Mouse (Mus musculus): ENCODE data around the gene Uba52.

Uba52 gene

DNA sequence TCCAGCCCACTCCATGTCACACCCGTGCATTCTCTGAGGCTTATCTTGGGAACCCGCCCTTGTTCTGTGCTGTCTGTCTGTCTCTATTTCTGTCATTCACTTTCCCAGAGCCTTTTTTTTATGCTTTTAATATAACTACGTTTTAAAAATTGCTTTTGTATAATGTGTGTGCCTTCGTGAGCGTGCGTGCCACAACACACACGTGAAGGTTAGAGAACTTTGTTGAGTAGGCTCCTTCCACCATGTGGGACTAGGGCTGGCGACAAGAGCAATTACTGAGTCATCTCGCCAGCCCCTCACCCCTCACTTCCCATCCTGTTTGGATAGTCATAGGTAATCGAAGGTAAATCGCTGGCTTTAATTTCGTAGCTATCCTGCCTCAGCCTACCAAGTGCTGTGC, 8.1 kb downstream of the Uba52 start:
- no peak for DNase-seq

GRCm38 (mm10) chr8:70501820-70502529, 8.6 kb downstream of the Uba52 start:
- DNase-seq, result no peak

DNA sequence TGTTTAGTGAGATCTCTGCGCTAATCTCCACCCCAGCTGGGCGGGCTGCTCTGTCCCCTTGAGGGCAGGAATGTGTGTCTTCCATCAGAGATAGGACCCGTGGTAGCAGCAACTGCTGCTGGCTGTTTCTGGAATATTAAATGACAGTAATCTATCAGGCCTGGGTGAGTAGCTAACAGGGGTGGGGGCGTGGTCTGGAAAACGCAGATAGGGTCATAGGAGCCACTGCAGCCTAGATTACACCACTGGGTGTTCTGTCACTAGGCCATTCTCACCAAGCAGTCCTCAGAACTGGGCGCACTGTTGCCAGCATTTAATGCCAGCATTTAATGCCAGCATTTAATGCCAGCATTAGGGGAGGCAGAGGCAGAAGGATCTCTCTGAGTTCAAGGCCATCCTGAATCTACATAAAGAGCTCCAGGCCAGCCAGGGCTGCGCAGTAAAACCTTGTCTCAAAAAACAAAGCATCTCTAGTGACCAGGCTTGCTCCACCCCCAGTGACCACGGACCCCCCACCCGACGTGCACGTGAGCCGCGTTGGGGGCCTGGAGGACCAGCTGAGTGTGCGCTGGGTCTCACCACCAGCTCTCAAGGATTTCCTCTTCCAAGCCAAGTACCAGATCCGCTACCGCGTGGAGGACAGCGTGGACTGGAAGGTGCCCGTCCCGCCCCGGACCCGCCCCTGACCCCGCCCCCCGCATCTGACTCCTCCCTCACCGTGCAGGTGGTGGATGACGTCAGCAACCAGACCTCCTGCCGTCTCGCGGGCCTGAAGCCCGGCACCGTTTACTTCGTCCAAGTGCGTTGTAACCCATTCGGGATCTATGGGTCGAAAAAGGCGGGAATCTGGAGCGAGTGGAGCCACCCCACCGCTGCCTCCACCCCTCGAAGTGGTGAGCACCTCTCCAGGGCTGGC, 10.0 kb downstream of the Uba52 start:
- DNase-seq, result peak; percentile 40

DNA sequence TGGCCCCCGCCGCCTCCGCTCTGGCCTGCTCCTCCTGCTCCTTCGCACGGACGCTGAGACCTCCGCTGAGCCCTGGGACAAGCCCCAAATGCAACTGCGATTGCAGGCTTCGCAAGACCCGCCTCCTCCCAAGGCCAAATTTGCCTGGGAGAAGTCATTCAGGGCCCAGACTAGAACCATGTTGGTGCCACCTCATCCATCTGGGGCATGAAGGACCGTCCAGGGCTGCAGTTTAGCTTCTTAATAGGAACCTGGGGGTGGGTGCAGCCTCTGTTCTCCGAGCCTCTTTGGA, 14.9 kb downstream of the Uba52 start:
- DNase-seq, result no peak

DNA sequence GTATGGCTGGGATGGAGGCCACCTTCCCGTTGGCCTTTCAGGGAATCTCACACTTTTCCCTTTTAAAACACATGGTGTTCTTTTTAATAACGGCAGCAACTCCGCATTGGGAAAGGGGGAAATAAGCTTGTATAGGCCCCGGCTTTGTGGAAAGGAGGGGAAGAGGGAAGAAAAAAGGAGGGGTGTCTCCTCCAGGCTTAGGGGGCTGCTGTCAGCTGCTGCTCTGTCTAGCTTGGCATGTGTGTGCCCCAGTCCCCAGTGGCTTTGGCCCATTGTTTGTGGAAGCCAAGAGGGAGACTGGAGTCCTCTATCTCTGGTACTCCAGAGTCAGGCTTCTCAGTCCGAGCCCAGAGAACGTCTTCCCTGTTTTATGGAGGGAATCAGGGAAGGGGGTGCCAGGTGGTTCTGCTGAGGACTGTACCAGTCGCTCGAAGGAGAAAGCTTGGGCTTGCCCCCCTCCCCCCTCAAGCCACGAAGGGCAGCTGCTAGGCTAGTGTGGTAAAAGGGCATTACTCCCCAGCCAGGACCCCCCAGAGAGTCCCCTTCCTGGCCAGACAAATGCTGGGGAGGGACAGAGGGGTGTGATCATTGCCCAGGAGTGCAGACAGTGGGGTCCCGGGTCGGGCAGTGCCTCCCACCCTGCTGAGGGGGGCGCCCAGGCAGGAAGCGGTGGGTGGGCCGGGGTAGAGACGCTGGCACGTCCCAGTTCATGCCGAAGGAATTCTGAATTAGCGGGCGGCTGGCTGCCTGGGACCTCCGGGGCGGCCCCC, 15.4 kb downstream of the Uba52 start:
- DNase-seq, result peak; percentile 43

GRCm38 (mm10) chr8:70494416-70494945, 16.1 kb downstream of the Uba52 start:
- DNase-seq, result no peak

- no peak for DNase-seq
Measured at GRCm38 (mm10) chr8:70493692-70494415, 16.7 kb downstream of the Uba52 start.

DNA sequence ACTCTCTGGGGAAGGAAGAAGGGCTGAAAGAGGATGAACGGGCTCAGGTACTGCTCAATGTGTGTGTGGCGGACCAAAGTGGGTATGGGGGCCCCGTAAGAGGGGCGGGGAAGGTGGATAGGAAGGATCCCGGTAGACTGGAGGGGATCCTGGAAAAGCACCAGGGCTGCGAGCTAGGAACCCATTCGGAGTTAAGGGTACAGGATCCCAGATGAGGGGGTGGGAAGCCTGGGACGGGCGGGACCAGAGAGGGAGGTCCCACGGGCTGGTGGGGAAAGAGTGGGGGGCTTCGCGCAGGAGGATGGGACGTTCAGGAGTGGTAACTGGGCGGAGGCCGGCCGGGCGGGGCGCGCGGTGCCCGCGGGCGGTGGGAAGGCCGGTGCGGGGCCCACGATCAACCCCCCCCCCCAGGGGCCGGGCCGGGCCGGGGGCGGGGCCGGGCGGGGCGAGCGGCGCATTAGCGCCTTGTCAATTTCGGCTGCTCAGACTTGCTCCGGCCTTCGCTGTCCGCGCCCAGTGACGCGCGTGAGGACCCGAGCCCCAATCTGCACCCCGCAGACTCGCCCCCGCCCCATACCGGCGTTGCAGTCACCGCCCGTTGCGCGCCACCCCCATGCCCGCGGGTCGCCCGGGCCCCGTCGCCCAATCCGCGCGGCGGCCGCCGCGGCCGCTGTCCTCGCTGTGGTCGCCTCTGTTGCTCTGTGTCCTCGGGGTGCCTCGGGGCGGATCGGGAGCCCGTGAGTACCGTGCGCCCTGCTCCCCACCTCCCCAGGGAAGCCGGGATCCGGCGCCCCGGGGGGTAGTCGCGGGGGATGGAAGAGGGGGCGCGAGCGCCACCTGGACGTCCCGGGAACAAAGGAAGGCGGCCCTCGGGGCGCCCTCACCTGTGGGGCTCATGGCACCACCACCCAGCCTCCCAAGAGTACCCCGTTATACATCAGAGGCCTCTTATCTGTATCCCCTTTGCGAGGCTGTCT, 17.6 kb downstream of the Uba52 start, which contains the start of gene Crlf1:
Gene Crlf1 (plus strand): TSS at position 495 of the 977 bp plus-strand sequence.
- DNase-seq, result peak; percentile 39

GRCm38 (mm10) chr8:70490880-70491495, 19.6 kb downstream of the Uba52 start:
- no peak for DNase-seq

- DNase-seq, result no peak
Measured at GRCm38 (mm10) chr8:70490061-70490879, 20.3 kb downstream of the Uba52 start.

DNA sequence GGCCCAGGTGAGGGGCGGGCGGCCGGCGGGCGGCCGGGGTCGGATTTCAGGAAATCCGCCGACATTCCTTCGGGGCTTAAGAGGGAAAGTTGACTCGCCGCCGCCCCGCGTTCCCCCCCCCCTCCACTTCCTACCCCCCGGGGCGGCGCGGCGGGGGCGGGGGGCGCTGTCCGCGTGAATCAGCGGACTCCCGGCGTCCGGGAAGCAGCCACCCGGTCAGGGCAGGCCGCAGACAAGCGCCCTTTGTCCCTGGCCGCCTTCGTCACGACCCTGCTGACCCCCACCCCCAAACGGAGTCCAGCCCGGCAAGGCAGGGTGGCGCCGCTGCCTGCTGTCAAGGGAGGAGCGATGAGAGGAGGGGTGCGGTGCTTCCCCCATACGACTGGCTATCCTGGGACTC, 21.0 kb downstream of the Uba52 start:
- DNase-seq, result peak; percentile 55

- no peak for DNase-seq
Measured at GRCm38 (mm10) chr8:70488931-70489470, 21.6 kb downstream of the Uba52 start.

DNA sequence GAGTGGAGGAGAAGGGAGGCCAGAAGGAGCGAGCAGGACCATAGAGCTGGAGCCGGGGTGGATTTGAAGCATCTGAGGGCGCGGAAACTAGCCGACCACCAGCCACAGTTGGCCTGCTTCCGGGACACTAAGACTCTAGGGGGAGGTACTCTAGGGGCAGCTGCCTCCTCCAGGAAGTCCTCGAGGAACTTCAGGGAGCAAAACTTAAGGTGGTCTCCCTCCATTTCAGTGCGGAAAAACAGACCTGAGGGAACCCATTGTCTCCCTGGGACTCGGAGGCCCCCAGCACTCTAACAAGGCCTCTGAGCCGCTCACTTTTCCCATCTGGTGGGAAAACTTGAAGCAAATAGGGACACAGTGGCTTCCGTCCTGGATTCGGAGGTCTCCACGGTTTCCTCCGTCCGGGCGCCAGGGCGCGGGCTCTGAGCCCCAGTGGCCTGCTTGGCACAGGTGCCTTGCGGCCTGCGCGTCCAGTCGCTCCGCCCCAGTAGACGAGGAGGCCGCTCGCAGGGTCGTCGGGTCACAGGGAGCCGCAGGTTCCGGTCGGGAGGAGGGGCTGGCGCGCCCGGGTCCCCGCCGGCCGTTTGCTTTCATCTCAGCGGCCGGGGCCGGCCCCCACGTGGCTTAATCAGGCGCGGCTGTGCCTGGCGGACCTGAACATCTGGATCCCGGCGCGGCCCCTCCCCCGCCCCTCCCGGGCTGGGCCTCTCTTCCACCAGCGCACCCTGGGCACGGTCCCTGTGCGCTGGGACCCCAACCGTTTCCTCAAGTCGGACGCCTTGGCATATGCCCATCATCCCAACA, 22.4 kb downstream of the Uba52 start:
- DNase-seq, result peak; percentile 52

DNA sequence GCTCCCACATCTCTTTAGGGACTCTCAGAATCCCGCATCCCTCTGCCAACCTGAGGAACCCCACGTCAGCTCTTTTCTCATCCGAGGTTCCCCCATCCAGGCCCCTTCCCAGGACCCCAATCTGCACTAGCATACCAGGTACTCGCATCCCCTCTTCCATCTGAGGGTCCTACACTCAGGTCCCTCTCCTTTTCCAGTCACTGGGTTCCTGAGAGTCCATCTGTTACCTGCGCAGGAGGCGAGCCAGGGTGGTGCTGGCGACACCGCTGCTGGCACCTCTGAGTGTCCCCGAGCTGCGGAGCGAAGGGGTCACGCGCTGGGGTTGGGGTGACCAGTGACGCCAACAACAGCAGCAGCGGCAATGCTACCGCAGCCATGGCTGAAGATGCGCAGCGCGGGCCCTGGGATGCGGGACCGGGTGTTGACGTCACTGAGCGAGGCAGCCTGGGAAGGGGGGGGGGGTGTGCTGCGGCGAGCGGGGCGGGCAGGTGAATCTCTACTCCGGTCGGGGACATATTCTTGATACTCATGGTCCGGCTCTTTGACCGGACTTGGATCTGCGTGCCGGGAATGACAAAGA, 23.6 kb downstream of the Uba52 start, which contains the start of gene Tmem59l:
Gene Tmem59l (minus strand): TSS at position 418 of the 580 bp plus-strand sequence.
- peak; percentile 54 for DNase-seq

GRCm38 (mm10) chr8:70486191-70486681, 24.4 kb downstream of the Uba52 start:
- no peak for DNase-seq

DNA sequence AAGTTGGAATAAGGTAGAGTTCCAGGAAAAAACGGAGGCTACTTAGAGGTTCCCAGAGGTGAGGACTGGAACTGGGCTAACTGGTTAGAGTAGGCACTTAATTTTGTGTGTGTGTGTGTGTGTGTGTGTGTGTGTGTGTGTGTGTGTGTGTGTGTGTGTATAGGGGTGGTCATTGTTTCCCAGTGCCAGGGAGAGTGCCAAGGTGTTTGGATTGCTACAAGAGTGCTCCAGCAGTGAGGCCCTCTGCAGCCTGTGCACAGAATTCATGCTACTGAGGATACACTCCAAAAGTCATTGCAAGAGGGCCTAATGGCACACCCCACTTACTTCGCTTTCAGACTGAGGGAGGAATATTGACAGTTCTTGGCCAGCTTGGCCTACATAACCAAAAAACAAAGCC, 27.7 kb downstream of the Uba52 start:
- no peak for DNase-seq

DNA sequence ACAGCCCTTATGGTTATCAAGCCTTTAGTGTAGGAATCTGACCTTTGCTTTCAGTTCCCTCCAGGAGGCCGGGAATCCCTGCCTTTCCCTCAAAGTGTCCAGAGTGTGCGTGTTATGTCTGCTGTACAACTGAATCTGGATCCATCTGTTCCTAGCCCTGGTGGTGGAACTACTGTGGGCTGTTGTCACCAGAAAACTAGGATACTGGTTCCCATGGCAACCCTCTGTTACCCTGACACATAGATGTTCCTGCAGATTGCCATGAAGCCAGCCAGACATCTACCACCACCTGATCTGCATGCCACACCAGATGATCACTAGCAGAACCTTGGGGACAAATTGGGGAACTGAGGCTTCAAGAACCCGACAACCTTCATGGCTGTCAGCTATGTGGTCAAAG, 28.7 kb downstream of the Uba52 start:
- no peak for DNase-seq
